Mouse (Mus musculus): ENCODE measurements around the gene Sall4.

DNA sequence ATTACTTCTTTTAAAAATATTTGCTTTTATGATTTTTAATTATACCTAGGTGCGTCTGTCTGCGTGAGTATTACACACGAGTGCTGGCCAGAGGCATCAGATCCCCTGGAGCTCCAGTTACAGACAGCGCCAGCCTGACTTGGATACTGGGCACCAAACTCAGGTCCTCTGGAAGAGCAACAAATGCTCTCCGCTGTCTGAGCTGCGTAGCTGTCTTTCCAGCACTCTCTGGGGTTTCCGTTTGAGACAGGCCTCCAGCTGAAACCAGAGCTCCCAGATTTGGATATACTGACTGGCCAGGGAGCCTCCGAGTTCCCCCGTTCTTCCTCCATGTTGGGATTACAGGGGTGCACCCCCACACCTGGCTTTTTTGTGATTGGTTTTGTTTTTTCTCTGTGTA, 12.9 kb upstream of the Sall4 start:
- TF ChIP-seq CTCF (IDR thresholded peaks at IDR 0.05; ENCODE audit: extremely low read depth, insufficient read depth, insufficient read length, insufficient replicate concordance), result no peak
- no peak for TF ChIP-seq POLR2A (IDR thresholded peaks at IDR 0.05; ENCODE audit: low read depth, low read length)
